Mouse (Mus musculus) liver, embryonic 16.5 days (tissue): ENCODE data around the gene Scn10a. TPM values are rescaled to one million over a fixed set of nuclear protein-coding genes. Genes with fewer than 3 reads are reported as not detected.
A peak's percentile ranks its signal among the peaks of the same experiment; 100 is the strongest.

ENCODE experiments used
- ATAC-seq: fragments of 200-750 bp; cut with Nextera tagmentation; 2 replicates; pipeline ENCODE4 v1.8.0; 2017; ENCODE audit warnings: low read depth, mild to moderate bottlenecking, moderate number of reproducible peaks, moderate library complexity
- H3K27ac ChIP-seq: fragments of 300-500 bp; sonication (generic); 2 replicates; pipeline ENCODE4 v1.5.1; 2014; ENCODE audit warnings: mild to moderate bottlenecking, low read length
- H3K27me3 ChIP-seq: fragments of 300-500 bp; sonication (generic); 2 replicates; pipeline ENCODE4 v1.6.1; 2014; ENCODE audit warnings: low read depth, low read length, mixed read lengths; ENCODE audit not compliant: control insufficient read depth, insufficient read depth
- H3K36me3 ChIP-seq: fragments of 300-500 bp; sonication (generic); 2 replicates; pipeline ENCODE4 v1.6.1; 2014; ENCODE audit warnings: mild to moderate bottlenecking; ENCODE audit not compliant: control insufficient read depth, insufficient read depth
- H3K4me1 ChIP-seq: fragments of 300-500 bp; sonication (generic); 2 replicates; pipeline ENCODE4 v1.6.1; 2014; ENCODE audit warnings: low read depth, low read length, mixed read lengths; ENCODE audit not compliant: control insufficient read depth
- H3K4me2 ChIP-seq: fragments of 300-500 bp; sonication (generic); 2 replicates; pipeline ENCODE4 v1.6.1; 2014; ENCODE audit warnings: low read depth, low read length, mixed read lengths
- H3K4me3 ChIP-seq: fragments of 300-500 bp; sonication (generic); 2 replicates; pipeline ENCODE4 v1.5.1; 2014; ENCODE audit warnings: low read depth, mild to moderate bottlenecking, low read length
- H3K9ac ChIP-seq: fragments of 300-500 bp; sonication (generic); 2 replicates; pipeline ENCODE4 v1.6.1; 2014; ENCODE audit warnings: low read depth, low read length
- H3K9me3 ChIP-seq: fragments of 300-500 bp; sonication (generic); replicated peaks from 2 replicates; pipeline ENCODE4 v1.6.1; 2016; ENCODE audit warnings: low read length; ENCODE audit not compliant: control insufficient read depth
- WGBS: fragments of 180-500 bp; shearing (Covaris S2); extraction: QIAGEN DNeasy Blood & Tissue Kit; methylation state at CpG from one replicate; pipeline ENCODE4 v1.1.7; 2014; ENCODE audit not compliant: insufficient replicate concordance; 5-methylcytosine and 5-hydroxymethylcytosine counted together
- polyA plus RNA-seq: library from polyadenylated mRNA; unstranded; fragments of >200 nt; fragmentation: Nextera tagmentation; extraction: Ambion mirVana; gene quantifications from 2 replicates; pipeline ENCODE4 v1.2.1, GENCODE M21; 2015

Gene Scn10a
- 0.02 TPM in 1 of 2 replicates, not detected in the other for polyA plus RNA-seq

DNA sequence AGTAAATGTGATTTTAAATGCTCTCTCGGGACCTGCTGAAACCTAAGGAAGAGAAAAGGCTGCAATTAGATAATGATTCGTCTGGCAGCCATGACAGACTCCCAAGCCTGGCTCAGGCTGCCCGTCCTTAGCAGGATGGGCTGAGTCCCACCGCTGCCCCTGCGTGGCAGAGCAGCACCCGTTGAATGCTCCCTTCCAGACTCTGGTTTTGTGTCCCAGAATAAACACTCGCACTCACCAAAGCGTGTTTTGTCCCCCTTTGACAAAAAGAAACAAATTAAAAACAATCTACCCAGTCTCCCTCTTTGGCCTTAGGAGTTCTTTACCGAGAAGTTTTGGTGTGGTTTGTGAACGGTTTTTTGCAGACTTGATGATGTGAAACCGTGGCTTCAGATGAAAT, at the start of gene Scn10a:
Scn10a (minus strand) TSS at position 101 of the 400 bp plus-strand sequence.
- WGBS = 59% methylated on average over 11 of the region's 11 CpGs
- ATAC-seq = no peak
- no peak within 1 kb of the TSS for H3K4me3 ChIP-seq
- H3K9ac ChIP-seq = no peak within 1 kb of the TSS
- no peaks in the 10 kb centered on the region for H3K36me3 ChIP-seq
- H3K4me2 ChIP-seq = no peak within 1 kb of the TSS
- no peaks in the 10 kb centered on the region for H3K4me1 ChIP-seq
- no peaks in the 10 kb centered on the region for H3K9me3 ChIP-seq
- H3K27ac ChIP-seq = no peak within 1 kb of the TSS
- H3K27me3 ChIP-seq = no peaks in the 10 kb centered on the region

- Histone ChIP-seq H3K9ac (no peak overlapping the region), H3K4me3 (no peak overlapping the region), H3K27ac (no peak overlapping the region), H3K4me1 (no peaks in the 10 kb centered on the region), H3K4me2 (no peak overlapping the region), H3K36me3 (no peaks in the 10 kb centered on the region), H3K9me3 (no peaks in the 10 kb centered on the region), H3K27me3 (no peaks in the 10 kb centered on the region)
- WGBS = 25% methylated on average over 7 of the region's 7 CpGs
- no peak for ATAC-seq
These were observed 49.5 kb upstream of the Scn10a start for GRCm38 (mm10) chr9:119768585-119768984.

DNA sequence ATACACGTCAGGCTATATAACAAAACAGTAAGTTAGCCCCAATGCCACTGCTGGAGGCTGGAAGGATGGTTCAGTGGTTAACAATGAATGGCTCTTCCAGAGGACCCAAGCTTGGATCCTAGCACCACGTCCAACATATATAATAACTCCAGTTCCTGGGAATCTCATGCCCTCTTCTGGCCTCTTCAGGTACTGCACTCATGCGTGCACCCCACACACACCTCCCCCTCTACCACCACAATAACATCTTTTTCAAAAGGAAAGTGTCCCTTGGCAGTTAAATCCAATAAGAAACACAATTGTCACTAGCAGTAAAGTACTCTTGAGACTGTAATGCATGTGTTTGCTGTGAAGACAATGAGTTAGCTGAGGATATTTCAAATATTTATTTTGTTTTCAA, 41.1 kb upstream of the Scn10a start:
- H3K27ac ChIP-seq = no peak overlapping the region
- H3K9ac ChIP-seq = no peak overlapping the region
- H3K27me3 ChIP-seq = no peaks in the 10 kb centered on the region
- ATAC-seq = no peak
- 66% methylated on average over 3 of the region's 3 CpGs for WGBS
- no peaks in the 10 kb centered on the region for H3K4me1 ChIP-seq
- no peak overlapping the region for H3K4me2 ChIP-seq
- no peak overlapping the region for H3K4me3 ChIP-seq
- H3K36me3 ChIP-seq = no peaks in the 10 kb centered on the region
- no peaks in the 10 kb centered on the region for H3K9me3 ChIP-seq

GRCm38 (mm10) chr9:119759457-119759856, 40.3 kb upstream of the Scn10a start:
- whole genome bisulfite sequencing = 55% methylated on average over 1 of the region's 1 CpGs
- no peak overlapping the region for H3K4me3 ChIP-seq
- H3K4me2 ChIP-seq = no peak overlapping the region
- ATAC-seq = no peak
- no peak overlapping the region for H3K27ac ChIP-seq
- no peaks in the 10 kb centered on the region for H3K27me3 ChIP-seq
- no peaks in the 10 kb centered on the region for H3K4me1 ChIP-seq
- no peaks in the 10 kb centered on the region; the same call in 1 of the 2 replicates for H3K9me3 ChIP-seq
- H3K9ac ChIP-seq = no peak overlapping the region
- no peaks in the 10 kb centered on the region for H3K36me3 ChIP-seq

GRCm38 (mm10) chr9:119751507-119751906, 32.4 kb upstream of the Scn10a start:
- Histone ChIP-seq H3K4me3 (no peak overlapping the region), H3K4me2 (no peak overlapping the region), H3K9me3 (no peaks in the 10 kb centered on the region; the same call in 1 of the 2 replicates), H3K27me3 (no peaks in the 10 kb centered on the region), H3K27ac (no peak overlapping the region), H3K9ac (no peak overlapping the region), H3K36me3 (no peaks in the 10 kb centered on the region), H3K4me1 (no peaks in the 10 kb centered on the region)
- ATAC-seq = no peak
- 7% methylated on average over 5 of the region's 5 CpGs for WGBS

GRCm38 (mm10) chr9:119749112-119749511, 30.0 kb upstream of the Scn10a start:
- 57% methylated on average over 9 of the region's 9 CpGs for WGBS
- no peaks in the 10 kb centered on the region for H3K9me3 ChIP-seq
- no peak overlapping the region for H3K27ac ChIP-seq
- no peaks in the 10 kb centered on the region for H3K36me3 ChIP-seq
- H3K27me3 ChIP-seq = no peaks in the 10 kb centered on the region
- no peak for ATAC-seq
- no peaks in the 10 kb centered on the region for H3K4me1 ChIP-seq
- no peak overlapping the region for H3K9ac ChIP-seq
- no peak overlapping the region for H3K4me3 ChIP-seq
- H3K4me2 ChIP-seq = no peak overlapping the region

GRCm38 (mm10) chr9:119743900-119744299, 24.8 kb upstream of the Scn10a start:
- no peak overlapping the region for H3K4me2 ChIP-seq
- H3K9me3 ChIP-seq = no peaks in the 10 kb centered on the region
- H3K4me1 ChIP-seq = no peaks in the 10 kb centered on the region
- WGBS = 9% methylated on average over 4 of the region's 4 CpGs
- H3K9ac ChIP-seq = no peak overlapping the region
- ATAC-seq = peak; percentile 24; the same call in 1 of the 2 replicates
- no peak overlapping the region for H3K4me3 ChIP-seq
- no peak overlapping the region for H3K27ac ChIP-seq
- no peaks in the 10 kb centered on the region for H3K27me3 ChIP-seq
- no peaks in the 10 kb centered on the region for H3K36me3 ChIP-seq

DNA sequence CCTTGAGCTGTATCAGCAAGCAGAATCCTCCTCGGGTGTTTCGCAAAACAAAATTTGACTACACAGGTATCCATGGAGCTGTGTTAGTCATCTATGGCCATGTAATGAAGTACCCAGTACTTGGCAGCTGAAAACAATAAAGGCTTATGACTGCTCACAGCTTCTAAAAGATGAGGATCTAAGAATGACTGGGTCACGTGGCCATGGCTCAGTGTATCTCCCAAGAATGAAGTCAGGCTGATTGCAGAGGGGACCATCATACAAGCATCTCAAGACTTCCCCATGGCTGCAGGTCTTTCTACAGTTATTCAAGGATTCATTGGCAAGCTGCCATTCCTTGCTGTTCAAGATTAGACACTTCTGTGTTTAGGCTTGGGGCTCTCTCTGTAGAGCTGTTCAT, 24.2 kb upstream of the Scn10a start:
- Histone ChIP-seq H3K27me3 (no peaks in the 10 kb centered on the region), H3K27ac (no peak overlapping the region), H3K4me2 (no peak overlapping the region), H3K9me3 (no peaks in the 10 kb centered on the region), H3K4me1 (no peaks in the 10 kb centered on the region), H3K4me3 (no peak overlapping the region), H3K36me3 (no peaks in the 10 kb centered on the region), H3K9ac (no peak overlapping the region)
- ATAC-seq = no peak
- 41% methylated on average over 3 of the region's 3 CpGs for WGBS

DNA sequence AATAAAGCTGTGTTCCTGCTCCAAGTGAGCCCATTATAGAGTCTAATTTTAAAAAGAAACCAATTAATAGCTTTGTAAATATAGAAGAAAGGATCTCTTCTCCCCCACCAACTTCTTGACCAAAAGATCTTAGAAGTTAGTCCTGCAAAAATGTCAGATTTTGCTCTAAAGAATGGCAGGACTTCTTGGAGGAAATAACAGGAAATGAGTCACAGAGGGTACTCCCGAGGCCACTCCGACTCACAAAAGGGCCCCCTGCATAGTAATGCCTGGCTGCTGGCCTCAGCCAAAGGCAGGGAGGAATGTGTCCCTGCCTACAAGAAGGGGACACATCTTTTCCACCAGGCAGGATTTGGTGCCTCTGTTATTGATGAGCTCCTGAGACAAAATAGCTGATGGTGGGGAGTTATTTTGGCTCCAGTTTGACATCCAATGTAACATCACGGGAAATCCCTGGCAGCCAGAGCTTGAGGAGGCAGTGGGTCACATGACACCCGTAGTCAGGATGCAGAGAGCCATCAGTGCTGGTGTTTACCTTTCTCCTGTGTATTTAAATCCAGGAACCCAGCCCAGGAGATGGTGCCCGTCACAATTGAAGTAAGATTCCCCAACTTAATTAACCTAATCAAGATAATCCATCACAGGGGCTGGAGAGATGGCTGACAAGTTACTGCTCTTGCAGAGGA, 22.1 kb upstream of the Scn10a start:
- no peak for ATAC-seq
- Histone ChIP-seq H3K9me3 (no peaks in the 10 kb centered on the region), H3K4me1 (no peaks in the 10 kb centered on the region), H3K4me2 (no peak overlapping the region), H3K27me3 (no peaks in the 10 kb centered on the region), H3K9ac (no peak overlapping the region), H3K27ac (no peak overlapping the region), H3K4me3 (no peak overlapping the region), H3K36me3 (no peaks in the 10 kb centered on the region)
- 33% methylated on average over 5 of the region's 5 CpGs for WGBS
